ENCODE assay signal across 25 mouse cellular contexts in the genomic region with DNA sequence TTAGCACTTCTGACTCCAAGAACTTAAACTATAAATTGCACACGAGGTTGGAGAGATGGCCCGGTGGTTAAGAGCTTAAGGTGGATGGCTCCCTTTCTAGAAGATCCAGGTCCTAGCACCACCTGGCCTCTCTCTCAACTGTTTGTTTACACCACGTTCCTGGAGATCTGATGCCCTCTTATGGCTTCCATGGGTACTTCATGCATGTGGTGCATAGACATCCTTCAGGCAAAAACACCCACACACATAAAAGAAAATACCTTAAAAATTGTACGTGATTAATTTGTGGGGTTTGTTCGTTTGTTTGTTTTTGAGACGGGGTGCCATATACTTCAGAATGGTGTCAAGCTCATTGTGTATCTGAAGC. TPM values are rescaled to one million over a fixed set of nuclear protein-coding genes. Genes with fewer than 3 reads are reported as not detected.
DNase-seq lines count a peak whose midpoint lies in the region; ATAC-seq and TF ChIP-seq lines count a peak whose summit lies in the region.
"Had no signal": no experiment of that assay in that cellular context is flagged by ENCODE, and none has a peak within 500 bp of the region (broad histone marks: within the 10 kb centered on the region; RNA-seq: fewer than 3 reads in every experiment).

No protein-coding gene starts in this region.

- no peaks in the 10 kb centered on the region for H3K27me3 ChIP-seq in liver, postnatal 0 days (ENCODE audit: insufficient read depth, low read length)
- no peaks in the 10 kb centered on the region for H3K27me3 ChIP-seq in liver, embryonic 12.5 days (replicated peaks)
- H3K27me3 ChIP-seq in stomach, postnatal 0 days (ENCODE audit: control insufficient read depth, insufficient read depth, low read length): no peaks in the 10 kb centered on the region
- H3K27me3 ChIP-seq: heart, embryonic 15.5 days; hindbrain, embryonic 13.5 days; liver, embryonic 13.5 days; neural tube, embryonic 12.5 days had no signal

- H3K4me3 ChIP-seq in gastrocnemius, adult 2 months: no peak overlapping the region
- H3K4me3 ChIP-seq in liver, postnatal 0 days (ENCODE audit: low read depth, low read length): no peak overlapping the region
- H3K4me3 ChIP-seq in liver, embryonic 12.5 days: no peak overlapping the region
- H3K4me3 ChIP-seq in stomach, postnatal 0 days (ENCODE audit: low read depth, low read length): no peak overlapping the region
- H3K4me3 ChIP-seq: heart, embryonic 15.5 days; hindbrain, embryonic 13.5 days; liver, embryonic 13.5 days; neural tube, embryonic 12.5 days had no signal

- no peaks in the 10 kb centered on the region for H3K36me3 ChIP-seq in liver, postnatal 0 days (replicated peaks; ENCODE audit: insufficient read depth, low read length)
- no peaks in the 10 kb centered on the region for H3K36me3 ChIP-seq in liver, embryonic 12.5 days
- no peaks in the 10 kb centered on the region for H3K36me3 ChIP-seq in stomach, postnatal 0 days (ENCODE audit: control insufficient read depth, insufficient read depth, low read length)
- H3K36me3 ChIP-seq: heart, embryonic 15.5 days; hindbrain, embryonic 13.5 days; liver, embryonic 13.5 days; neural tube, embryonic 12.5 days had no signal

- H3K27ac ChIP-seq in gastrocnemius, adult 2 months: no peak overlapping the region
- H3K27ac ChIP-seq in liver, postnatal 0 days (ENCODE audit: low read depth): no peak overlapping the region
- no peak overlapping the region for H3K27ac ChIP-seq in liver, embryonic 12.5 days
- H3K27ac ChIP-seq in stomach, postnatal 0 days (replicated peaks): no peak overlapping the region
- H3K27ac ChIP-seq: heart, embryonic 15.5 days; hindbrain, embryonic 13.5 days; liver, embryonic 13.5 days; macrophage; neural tube, embryonic 12.5 days had no signal

- no peak overlapping the region for H3K4me2 ChIP-seq in liver, postnatal 0 days (ENCODE audit: low read depth, low read length)
- no peak overlapping the region for H3K4me2 ChIP-seq in liver, embryonic 12.5 days
- no peak overlapping the region for H3K4me2 ChIP-seq in stomach, postnatal 0 days (replicated peaks; ENCODE audit: low read depth)
- H3K4me2 ChIP-seq: heart, embryonic 15.5 days; hindbrain, embryonic 13.5 days; liver, embryonic 13.5 days; neural tube, embryonic 12.5 days had no signal

- no peak overlapping the region for H3K9ac ChIP-seq in liver, postnatal 0 days (replicated peaks)
- no peak overlapping the region for H3K9ac ChIP-seq in liver, embryonic 12.5 days
- H3K9ac ChIP-seq in stomach, postnatal 0 days (ENCODE audit: low read length): no peak overlapping the region
- H3K9ac ChIP-seq: heart, embryonic 15.5 days; hindbrain, embryonic 13.5 days; liver, embryonic 13.5 days; neural tube, embryonic 12.5 days had no signal

- no peak for ATAC-seq in liver, postnatal 0 days
- no peak for ATAC-seq in liver, embryonic 12.5 days
- ATAC-seq in stomach, postnatal 0 days (ENCODE audit: low FRiP score, low TSS enrichment): no peak
- ATAC-seq: activated CD4-positive, CD25-positive, alpha-beta regulatory T cell, adult 4 months; forebrain, embryonic 16.5 days; midbrain, embryonic 16.5 days had no signal

- intact Hi-C loops in gastrocnemius, adult 2 months (cut with DNase I): no loop called here
- intact Hi-C loops in gastrocnemius, postnatal 36 days (cut with DNase I): no loop called here

- peak; percentile 15; the same call in 1 of the 2 replicates for TF ChIP-seq CTCF in gastrocnemius, adult 2 months (IDR thresholded peaks at IDR 0.05)
- peak; percentile 35 for TF ChIP-seq CTCF in liver, postnatal 0 days (IDR thresholded peaks at IDR 0.05; ENCODE audit: low read depth)
- peak; percentile 46 for TF ChIP-seq CTCF in stomach, postnatal 0 days (IDR thresholded peaks at IDR 0.05; ENCODE audit: low read depth)

- H3K9me3 ChIP-seq in liver, postnatal 0 days (ENCODE audit: low read length): no peaks in the 10 kb centered on the region
- no peaks in the 10 kb centered on the region for H3K9me3 ChIP-seq in liver, embryonic 12.5 days (replicated peaks)
- H3K9me3 ChIP-seq in stomach, postnatal 0 days (ENCODE audit: control insufficient read depth, low read length): no peaks in the 10 kb centered on the region
- H3K9me3 ChIP-seq: heart, embryonic 15.5 days; hindbrain, embryonic 13.5 days; liver, embryonic 13.5 days; neural tube, embryonic 12.5 days had no signal

- no peak for DNase-seq in gastrocnemius, adult 2 months
- no peak for DNase-seq in gastrocnemius, postnatal 36 days
- no peak for DNase-seq in liver, postnatal 0 days
- DNase-seq in NIH3T3 (ENCODE audit: low read depth): peak; percentile 7
- no peak for DNase-seq in stomach, postnatal 0 days (ENCODE audit: low spot score)
- no peak for DNase-seq in spleen, adult 12 weeks (ENCODE audit: low spot score)
- no peak for DNase-seq in adrenal gland, adult (ENCODE audit: inconsistent age in 2 of 2, low spot score in 1 of 2)
- DNase-seq: cerebellum, adult 11 months; gastrocnemius, postnatal 25 days; kidney, adult 9 months; liver, embryonic 13.5 days; thymus, postnatal 25 days had no signal

- 70% methylated on average over 6 of the region's 6 CpGs for WGBS in liver, postnatal 0 days (ENCODE audit: insufficient replicate concordance)
- WGBS in liver, embryonic 12.5 days (ENCODE audit: insufficient replicate concordance): 61% methylated on average over 6 of the region's 6 CpGs
- WGBS in stomach, postnatal 0 days: 72% methylated on average over 6 of the region's 6 CpGs

- TF ChIP-seq EP300 in liver, postnatal 0 days (IDR thresholded peaks at IDR 0.05; ENCODE audit: low read depth): no peak
- no peak for TF ChIP-seq EP300 in stomach, postnatal 0 days (optimal IDR thresholded peaks at IDR 0.05)

- no peaks in the 10 kb centered on the region for H3K4me1 ChIP-seq in liver, postnatal 0 days (ENCODE audit: insufficient read depth)
- H3K4me1 ChIP-seq in liver, embryonic 12.5 days: no peaks in the 10 kb centered on the region
- H3K4me1 ChIP-seq in stomach, postnatal 0 days (replicated peaks; ENCODE audit: control insufficient read depth, insufficient read depth): no peaks in the 10 kb centered on the region
- H3K4me1 ChIP-seq: hindbrain, embryonic 13.5 days; liver, embryonic 13.5 days; neural tube, embryonic 12.5 days had no signal

RNA-seq across cellular contexts. Expression of a gene that starts 10.6 kb away (rescaled TPM):
- total RNA-seq in gastrocnemius, adult 2 months (2021): not detected
- not detected for total RNA-seq in gastrocnemius, postnatal 36 days (2021)
- not detected in 2 replicates for polyA plus RNA-seq in liver, postnatal 0 days (2015; fragmentation: Nextera tagmentation; extraction: Ambion mirVana)
- not detected in 2 replicates for polyA plus RNA-seq in liver, embryonic 12.5 days (2016; fragmentation: Nextera tagmentation; extraction: Ambion mirVana)
- not detected in 2 replicates for polyA plus RNA-seq in stomach, postnatal 0 days (2015; fragmentation: Nextera tagmentation; extraction: Ambion mirVana)
- total RNA-seq: adrenal gland, postnatal 4 days; gastrocnemius, postnatal 25 days; left cerebral cortex, postnatal 36 days had no signal
- polyA plus RNA-seq: activated CD4-positive, CD25-positive, alpha-beta regulatory T cell, adult 4 months; C2C12; cortical plate, adult 2 months; forebrain, embryonic 16.5 days; heart, embryonic 15.5 days; hindbrain, embryonic 13.5 days; liver, embryonic 13.5 days; macrophage; midbrain, embryonic 16.5 days; neural tube, embryonic 12.5 days; stomach, embryonic 14.5 days had no signal

RNA-seq across cellular contexts. Expression of a gene that starts 10.9 kb away (rescaled TPM):
- not detected for total RNA-seq in gastrocnemius, adult 2 months (2021)
- not detected for total RNA-seq in gastrocnemius, postnatal 36 days (2021)
- polyA plus RNA-seq in liver, postnatal 0 days (2015; fragmentation: Nextera tagmentation; extraction: Ambion mirVana): not detected in 2 replicates
- polyA plus RNA-seq in liver, embryonic 12.5 days (2016; fragmentation: Nextera tagmentation; extraction: Ambion mirVana): not detected in 2 replicates
- not detected in 2 replicates for polyA plus RNA-seq in stomach, postnatal 0 days (2015; fragmentation: Nextera tagmentation; extraction: Ambion mirVana)
- total RNA-seq: adrenal gland, postnatal 4 days; gastrocnemius, postnatal 25 days; left cerebral cortex, postnatal 36 days had no signal
- polyA plus RNA-seq: activated CD4-positive, CD25-positive, alpha-beta regulatory T cell, adult 4 months; C2C12; cortical plate, adult 2 months; forebrain, embryonic 16.5 days; heart, embryonic 15.5 days; hindbrain, embryonic 13.5 days; liver, embryonic 13.5 days; macrophage; midbrain, embryonic 16.5 days; neural tube, embryonic 12.5 days; stomach, embryonic 14.5 days had no signal

RNA-seq across cellular contexts. Expression of a gene that starts 17.2 kb away (rescaled TPM):
- not detected for total RNA-seq in gastrocnemius, adult 2 months (2021)
- total RNA-seq in gastrocnemius, postnatal 36 days (2021): not detected
- polyA plus RNA-seq in liver, postnatal 0 days (2015; fragmentation: Nextera tagmentation; extraction: Ambion mirVana): not detected in 2 replicates
- not detected in 2 replicates for polyA plus RNA-seq in liver, embryonic 12.5 days (2016; fragmentation: Nextera tagmentation; extraction: Ambion mirVana)
- polyA plus RNA-seq in stomach, postnatal 0 days (2015; fragmentation: Nextera tagmentation; extraction: Ambion mirVana): not detected in 2 replicates
- total RNA-seq: adrenal gland, postnatal 4 days; gastrocnemius, postnatal 25 days; left cerebral cortex, postnatal 36 days had no signal
- polyA plus RNA-seq: activated CD4-positive, CD25-positive, alpha-beta regulatory T cell, adult 4 months; cortical plate, adult 2 months; forebrain, embryonic 16.5 days; heart, embryonic 15.5 days; hindbrain, embryonic 13.5 days; liver, embryonic 13.5 days; macrophage; midbrain, embryonic 16.5 days; neural tube, embryonic 12.5 days; stomach, embryonic 14.5 days had no signal

RNA-seq across cellular contexts. Expression of a gene that starts 24.0 kb away (rescaled TPM):
- not detected for total RNA-seq in gastrocnemius, adult 2 months (2021)
- total RNA-seq in gastrocnemius, postnatal 36 days (2021): not detected
- not detected in 2 replicates for polyA plus RNA-seq in liver, postnatal 0 days (2015; fragmentation: Nextera tagmentation; extraction: Ambion mirVana)
- polyA plus RNA-seq in liver, embryonic 12.5 days (2016; fragmentation: Nextera tagmentation; extraction: Ambion mirVana): not detected in 2 replicates
- not detected in 2 replicates for polyA plus RNA-seq in stomach, postnatal 0 days (2015; fragmentation: Nextera tagmentation; extraction: Ambion mirVana)
- total RNA-seq: adrenal gland, postnatal 4 days; gastrocnemius, postnatal 25 days; left cerebral cortex, postnatal 36 days had no signal
- polyA plus RNA-seq: activated CD4-positive, CD25-positive, alpha-beta regulatory T cell, adult 4 months; C2C12; forebrain, embryonic 16.5 days; heart, embryonic 15.5 days; hindbrain, embryonic 13.5 days; liver, embryonic 13.5 days; macrophage; midbrain, embryonic 16.5 days; neural tube, embryonic 12.5 days; stomach, embryonic 14.5 days had no signal

RNA-seq across cellular contexts. Expression of a gene that starts 36.4 kb away (rescaled TPM):
- total RNA-seq in gastrocnemius, adult 2 months (2021): not detected
- not detected for total RNA-seq in gastrocnemius, postnatal 36 days (2021)
- not detected in 2 replicates for polyA plus RNA-seq in liver, postnatal 0 days (2015; fragmentation: Nextera tagmentation; extraction: Ambion mirVana)
- not detected in 2 replicates for polyA plus RNA-seq in liver, embryonic 12.5 days (2016; fragmentation: Nextera tagmentation; extraction: Ambion mirVana)
- polyA plus RNA-seq in stomach, postnatal 0 days (2015; fragmentation: Nextera tagmentation; extraction: Ambion mirVana): not detected in 2 replicates
- total RNA-seq: adrenal gland, postnatal 4 days; gastrocnemius, postnatal 25 days; left cerebral cortex, postnatal 36 days had no signal
- polyA plus RNA-seq: activated CD4-positive, CD25-positive, alpha-beta regulatory T cell, adult 4 months; C2C12; cortical plate, adult 2 months; forebrain, embryonic 16.5 days; heart, embryonic 15.5 days; hindbrain, embryonic 13.5 days; liver, embryonic 13.5 days; macrophage; midbrain, embryonic 16.5 days; neural tube, embryonic 12.5 days; stomach, embryonic 14.5 days had no signal
